Mouse (Mus musculus) stomach, postnatal 0 days (tissue): Measurements from ENCODE around the gene Tff3.

Experiments used
- CTCF ChIP-seq: IDR thresholded peaks from 2 replicates; pipeline ENCODE4 v1.5.1; 2016; ENCODE audit warnings: antibody characterized with exemption, low read depth, mild to moderate bottlenecking, moderate library complexity
- EP300 ChIP-seq: optimal IDR thresholded peaks from 2 replicates; pipeline ENCODE3; 2016; ENCODE audit warnings: antibody characterized with exemption

- TF ChIP-seq EP300 (no peak), CTCF (no peak)
Observed at GRCm38 (mm10) chr17:31169796-31170195, 40.4 kb upstream of the Tff3 start.
